Mouse (Mus musculus): ENCODE data around the gene Xpa.

DNA sequence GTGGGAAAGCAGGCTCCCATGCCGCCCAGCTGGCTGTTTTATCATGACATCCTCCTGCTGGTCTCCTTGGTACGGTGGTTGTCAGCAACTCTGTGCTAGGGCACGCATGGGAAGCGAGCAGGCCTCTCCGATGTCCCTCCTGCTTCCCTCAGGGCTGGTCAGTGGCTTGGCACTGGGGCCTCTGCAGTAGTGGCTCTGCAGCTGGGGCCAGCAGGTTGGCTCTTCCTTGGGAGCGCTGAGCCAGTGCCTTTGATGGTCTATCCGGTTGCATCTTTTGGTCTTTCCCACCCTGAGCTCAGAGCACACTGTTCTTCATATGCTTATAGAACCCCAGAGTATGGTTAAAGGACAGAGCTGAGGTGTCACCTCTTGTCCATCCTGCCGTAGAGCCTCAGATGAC lies 86.0 kb downstream of the Xpa start:
- TF ChIP-seq POLR2A (IDR thresholded peaks at IDR 0.05; ENCODE audit: borderline replicate concordance, insufficient read depth, low read length) (no peak), CTCF (IDR thresholded peaks at IDR 0.05; ENCODE audit: borderline replicate concordance, insufficient read depth, low read depth, low read length) (no peak)

Data from cerebellum, adult 2 months (tissue).